Mouse (Mus musculus): ENCODE data around the gene Inppl1. TPM values are rescaled to one million over a fixed set of nuclear protein-coding genes. Genes with fewer than 3 reads are reported as not detected.

Gene Inppl1
- total RNA-seq, 2 experiments from 2014 or later = 0.68 to 18.9 TPM

GRCm38 (mm10) chr7:101777053-101777452, 61.0 kb downstream of the Inppl1 start:
- ATAC-seq (replicated peaks; ENCODE audit: low FRiP score, poor library complexity, severe bottlenecking) = no peak

- ATAC-seq (replicated peaks; ENCODE audit: low FRiP score, poor library complexity, severe bottlenecking) = no peak
Observed at GRCm38 (mm10) chr7:101772687-101773086, 65.3 kb downstream of the Inppl1 start.

Other genes starting within 250 kb of the Inppl1 start
- 0.84 and 1.4 TPM in 2 replicates for gene Clpb, start 174.6 kb downstream of the Inppl1 start, total RNA-seq (2015; ENCODE audit: low replicate concordance)
- 1.3 and 9.0 TPM in 2 replicates for gene Clpb, start 174.6 kb downstream of the Inppl1 start, total RNA-seq (2017; ENCODE audit: low replicate concordance)
- not detected in 2 replicates for gene Phox2a, start 19.9 kb downstream of the Inppl1 start, total RNA-seq (2015; ENCODE audit: low replicate concordance)
- not detected in 2 replicates for gene Phox2a, start 19.9 kb downstream of the Inppl1 start, total RNA-seq (2017; ENCODE audit: low replicate concordance)
- gene Folr2, start 19.0 kb upstream of the Inppl1 start, total RNA-seq (2015; ENCODE audit: low replicate concordance) = 1.1 and 10.9 TPM in 2 replicates
- gene Folr2, start 19.0 kb upstream of the Inppl1 start, total RNA-seq (2017; ENCODE audit: low replicate concordance) = 2.3 TPM in 1 of 2 replicates, not detected in the other
- gene Anapc15, start 25.5 kb upstream of the Inppl1 start, total RNA-seq (2015; ENCODE audit: low replicate concordance) = 51.9 and 60.8 TPM in 2 replicates
- gene Anapc15, start 25.5 kb upstream of the Inppl1 start, total RNA-seq (2017; ENCODE audit: low replicate concordance) = 34.3 and 39.8 TPM in 2 replicates
- not detected in 2 replicates for gene Folr1, start 32.6 kb upstream of the Inppl1 start, total RNA-seq (2015; ENCODE audit: low replicate concordance)
- not detected in 2 replicates for gene Folr1, start 32.6 kb upstream of the Inppl1 start, total RNA-seq (2017; ENCODE audit: low replicate concordance)
- gene Lamtor1, start 67.7 kb upstream of the Inppl1 start, total RNA-seq (2015; ENCODE audit: low replicate concordance) = 26.8 and 44.7 TPM in 2 replicates
- gene Lamtor1, start 67.7 kb upstream of the Inppl1 start, total RNA-seq (2017; ENCODE audit: low replicate concordance) = 19.9 and 28.5 TPM in 2 replicates
- not detected in 2 replicates for gene Tomt, start 68.1 kb upstream of the Inppl1 start, total RNA-seq (2015; ENCODE audit: low replicate concordance)
- gene Tomt, start 68.1 kb upstream of the Inppl1 start, total RNA-seq (2017; ENCODE audit: low replicate concordance) = not detected in 2 replicates
- 6.1 TPM in 1 of 2 replicates, not detected in the other for gene Lrrc51, start 95.7 kb upstream of the Inppl1 start, total RNA-seq (2015; ENCODE audit: low replicate concordance)
- gene Lrrc51, start 95.7 kb upstream of the Inppl1 start, total RNA-seq (2017; ENCODE audit: low replicate concordance) = 4.6 TPM in 1 of 2 replicates, not detected in the other
- gene Numa1, start 95.9 kb upstream of the Inppl1 start, total RNA-seq (2015; ENCODE audit: low replicate concordance) = 177 and 218 TPM in 2 replicates
- gene Numa1, start 95.9 kb upstream of the Inppl1 start, total RNA-seq (2017; ENCODE audit: low replicate concordance) = 324 and 405 TPM in 2 replicates
- 10.1 and 23.5 TPM in 2 replicates for gene Il18bp, start 180.5 kb upstream of the Inppl1 start, total RNA-seq (2015; ENCODE audit: low replicate concordance)
- 3.7 and 10.2 TPM in 2 replicates for gene Il18bp, start 180.5 kb upstream of the Inppl1 start, total RNA-seq (2017; ENCODE audit: low replicate concordance)
- 5.0 and 16.2 TPM in 2 replicates for gene Rnf121, start 227.2 kb upstream of the Inppl1 start, total RNA-seq (2015; ENCODE audit: low replicate concordance)
- gene Rnf121, start 227.2 kb upstream of the Inppl1 start, total RNA-seq (2017; ENCODE audit: low replicate concordance) = 7.5 and 14.1 TPM in 2 replicates
- gene Xndc1, start 227.3 kb upstream of the Inppl1 start, total RNA-seq (2015; ENCODE audit: low replicate concordance) = 22.7 and 23.1 TPM in 2 replicates
- gene Xndc1, start 227.3 kb upstream of the Inppl1 start, total RNA-seq (2017; ENCODE audit: low replicate concordance) = 10.2 and 22.6 TPM in 2 replicates
- gene Xntrpc, start 227.5 kb upstream of the Inppl1 start, total RNA-seq (2015; ENCODE audit: low replicate concordance) = 1.3 TPM in 1 of 2 replicates, not detected in the other
- 0.61 and 1.0 TPM in 2 replicates for gene Xntrpc, start 227.5 kb upstream of the Inppl1 start, total RNA-seq (2017; ENCODE audit: low replicate concordance)
- 2.5 TPM in 1 of 2 replicates, not detected in the other for gene Trpc2, start 244.9 kb upstream of the Inppl1 start, total RNA-seq (2015; ENCODE audit: low replicate concordance)
- gene Trpc2, start 244.9 kb upstream of the Inppl1 start, total RNA-seq (2017; ENCODE audit: low replicate concordance) = 0.83 TPM in 1 of 2 replicates, not detected in the other

Data from erythroid progenitor cell, adult 5-6 weeks (primary cell).